Comparison of ENCODE assay signal across 19 mouse cellular contexts in genomic region chr12:98453161-98453560, GRCm38 (mm10).
DNase-seq lines count a peak whose midpoint lies in the region; ATAC-seq and TF ChIP-seq lines count a peak whose summit lies in the region.
"Had no signal": no experiment of that assay in that cellular context is flagged by ENCODE, and none has a peak within 500 bp of the region (broad histone marks: within the 10 kb centered on the region; RNA-seq: fewer than 3 reads in every experiment).

No protein-coding gene starts in this region.

- no peak overlapping the region for H3K4me3 ChIP-seq in thymus, adult 2 months (ENCODE audit: control insufficient read depth, insufficient read depth, low read length)
- no peak overlapping the region for H3K4me3 ChIP-seq in liver, postnatal 0 days (ENCODE audit: low read depth, low read length)
- H3K4me3 ChIP-seq: heart, adult 2 months; heart, embryonic 15.5 days; hindbrain, embryonic 10.5 days; limb, embryonic 13.5 days; midbrain, embryonic 15.5 days had no signal

- WGBS in thymus, adult 2 months, result 62% methylated on average over 17 of the region's 17 CpGs
- WGBS in liver, postnatal 0 days (ENCODE audit: insufficient replicate concordance), result 75% methylated on average over 17 of the region's 17 CpGs

- no peak for TF ChIP-seq POLR2A in thymus, adult 2 months (IDR thresholded peaks at IDR 0.05; ENCODE audit: control insufficient read depth, extremely low read depth, insufficient read depth, low read length, poor library complexity)

- no peak overlapping the region for H3K27ac ChIP-seq in thymus, adult 2 months (ENCODE audit: control insufficient read depth, insufficient read depth, low read length)
- H3K27ac ChIP-seq in liver, postnatal 0 days (ENCODE audit: low read depth), result no peak overlapping the region
- H3K27ac ChIP-seq: heart, adult 2 months; heart, embryonic 15.5 days; hindbrain, embryonic 10.5 days; limb, embryonic 13.5 days; liver, embryonic 14.5 days; midbrain, embryonic 15.5 days had no signal

- no peak overlapping the region for H3K4me2 ChIP-seq in liver, postnatal 0 days (ENCODE audit: low read depth, low read length)
- H3K4me2 ChIP-seq: heart, embryonic 15.5 days; limb, embryonic 13.5 days; midbrain, embryonic 15.5 days had no signal

- no peaks in the 10 kb centered on the region; the same call in 1 of the 2 replicates for H3K27me3 ChIP-seq in thymus, adult 2 months (ENCODE audit: control insufficient read depth, insufficient read depth, low read length)
- no peaks in the 10 kb centered on the region for H3K27me3 ChIP-seq in liver, postnatal 0 days (ENCODE audit: insufficient read depth, low read length)
- H3K27me3 ChIP-seq: heart, embryonic 15.5 days; limb, embryonic 13.5 days; midbrain, embryonic 15.5 days had no signal

- no peak overlapping the region for H3K9ac ChIP-seq in liver, postnatal 0 days (replicated peaks)
- H3K9ac ChIP-seq: heart, embryonic 15.5 days; limb, embryonic 13.5 days; liver, embryonic 14.5 days; midbrain, embryonic 15.5 days had no signal

- peak; percentile 11 for DNase-seq in thymus, adult 2 months
- no peak for DNase-seq in thymus, postnatal 10 days (ENCODE audit: low spot score in 2 of 2)
- DNase-seq in cerebellum, adult 11-12 months, result peak; percentile 97
- peak; percentile 88 to 91 for DNase-seq in cerebellum, postnatal 25 days
- no peak for DNase-seq in urinary bladder, adult 2 months (ENCODE audit: low spot score)
- no peak for DNase-seq in liver, postnatal 0 days
- no peak for DNase-seq in embryo, embryonic 10 days (ENCODE audit: low spot score)
- DNase-seq: adrenal gland, postnatal 36 days; gastrocnemius, postnatal 10 days; heart, adult 2 months; kidney, adult 18-20 months; kidney, postnatal 10 days; right cerebral cortex, postnatal 14 days had no signal

- no peak for TF ChIP-seq EP300 in liver, postnatal 0 days (IDR thresholded peaks at IDR 0.05; ENCODE audit: low read depth)

- peaks cover 5% of the 10 kb centered on the region for H3K4me1 ChIP-seq in thymus, adult 2 months (replicated peaks; ENCODE audit: control insufficient read depth, insufficient read depth, low read length)
- H3K4me1 ChIP-seq in liver, postnatal 0 days (ENCODE audit: insufficient read depth), result no peaks in the 10 kb centered on the region
- H3K4me1 ChIP-seq: heart, embryonic 15.5 days; hindbrain, embryonic 10.5 days; limb, embryonic 13.5 days; midbrain, embryonic 15.5 days had no signal

- no peaks in the 10 kb centered on the region for H3K9me3 ChIP-seq in liver, postnatal 0 days (ENCODE audit: low read length)
- H3K9me3 ChIP-seq: heart, embryonic 15.5 days; hindbrain, embryonic 10.5 days; limb, embryonic 13.5 days; midbrain, embryonic 15.5 days had no signal

- H3K36me3 ChIP-seq in thymus, adult 2 months (ENCODE audit: control insufficient read depth, insufficient read depth, low read length), result no peaks in the 10 kb centered on the region
- H3K36me3 ChIP-seq in liver, postnatal 0 days (replicated peaks; ENCODE audit: insufficient read depth, low read length), result no peaks in the 10 kb centered on the region
- H3K36me3 ChIP-seq: heart, embryonic 15.5 days; limb, embryonic 13.5 days; midbrain, embryonic 15.5 days had no signal

- ATAC-seq in liver, postnatal 0 days, result no peak
- ATAC-seq: lung, postnatal 0 days; midbrain, embryonic 15.5 days had no signal

- TF ChIP-seq CTCF in thymus, adult 2 months (IDR thresholded peaks at IDR 0.05; ENCODE audit: borderline replicate concordance, control insufficient read depth, extremely low read depth, insufficient read depth, low read length, poor library complexity), result no peak
- no peak for TF ChIP-seq CTCF in liver, postnatal 0 days (IDR thresholded peaks at IDR 0.05; ENCODE audit: low read depth)

Comparison
In these comparisons a context has a peak if more than half of its experiments do, and no peak if none do; other contexts are left out.
1. DNase-seq: peak in thymus, adult 2 months (single experiment), cerebellum, adult 11-12 months (single experiment) and cerebellum, postnatal 25 days (2 of 2); none in thymus, postnatal 10 days (0 of 2), urinary bladder, adult 2 months (single experiment), liver, postnatal 0 days (single experiment) and embryo, embryonic 10 days (single experiment).